Mouse (Mus musculus) stomach, embryonic 14.5 days (tissue): ENCODE measurements at regions not wholly inside any gene's neighbourhood (a gene's known extent, or its start where the extent isn't known, plus 50 kb on each side); places are given as distances from the start of the nearest gene placed in this dataset.

Source experiments
- ATAC-seq: fragments of 200-750 bp; cut with Nextera tagmentation; 2 replicates; pipeline ENCODE4 v1.8.0; 2017; ENCODE audit warnings: low read depth, moderate TSS enrichment; ENCODE audit not compliant: insufficient number of reproducible peaks, insufficient read depth, low FRiP score
- H3K27ac ChIP-seq: fragments of 300-500 bp; sonication (generic); 2 replicates; pipeline ENCODE4 v1.5.1; 2014; ENCODE audit warnings: mild to moderate bottlenecking, low read length, moderate library complexity, mixed read lengths
- H3K27me3 ChIP-seq: fragments of 300-500 bp; sonication (generic); 2 replicates; pipeline ENCODE4 v1.6.1; 2014; ENCODE audit warnings: low read length, control low read depth, mixed read lengths; ENCODE audit not compliant: control insufficient read depth, insufficient read depth
- H3K36me3 ChIP-seq: fragments of 300-500 bp; sonication (generic); 2 replicates; pipeline ENCODE4 v1.6.1; 2014; ENCODE audit warnings: mild to moderate bottlenecking, control low read depth, low read length, moderate library complexity, mixed read lengths; ENCODE audit not compliant: control insufficient read depth, insufficient read depth
- H3K4me1 ChIP-seq: fragments of 300-500 bp; sonication (generic); 2 replicates; pipeline ENCODE4 v1.6.1; 2014; ENCODE audit warnings: low read length, control low read depth, mixed read lengths; ENCODE audit not compliant: control insufficient read depth, insufficient read depth
- H3K4me2 ChIP-seq: fragments of 300-500 bp; sonication (generic); replicated peaks from 2 replicates; pipeline ENCODE4 v1.6.1; 2014; ENCODE audit warnings: low read depth, low read length, control low read depth
- H3K4me3 ChIP-seq: fragments of 300-500 bp; sonication (generic); 2 replicates; pipeline ENCODE4 v1.5.1; 2014; ENCODE audit warnings: low read depth, low read length, control low read depth
- H3K9ac ChIP-seq: fragments of 300-500 bp; sonication (generic); replicated peaks from 2 replicates; pipeline ENCODE4 v1.6.1; 2014; ENCODE audit warnings: low read depth, mild to moderate bottlenecking, control low read depth, low read length, moderate library complexity, mixed read lengths
- H3K9me3 ChIP-seq: fragments of 300-500 bp; sonication (generic); 2 replicates; pipeline ENCODE4 v1.6.1; 2016; ENCODE audit warnings: low read depth, low read length, control low read depth; ENCODE audit not compliant: control insufficient read depth
- WGBS: fragments of 180-500 bp; shearing (Covaris S2); extraction: QIAGEN DNeasy Blood & Tissue Kit; methylation state at CpG from one replicate; pipeline ENCODE4 v1.1.7; 2014; 5-methylcytosine and 5-hydroxymethylcytosine counted together

GRCm38 (mm10) chr6:127239529-127240471 is 87.8 kb upstream of the Ccnd2 start:
- no peaks in the 10 kb centered on the region for H3K27me3 ChIP-seq
- no peak overlapping the region for H3K4me3 ChIP-seq
- H3K36me3 ChIP-seq, result no peaks in the 10 kb centered on the region
- no peak overlapping the region for H3K9ac ChIP-seq
- H3K27ac ChIP-seq, result no peak overlapping the region
- ATAC-seq, result no peak
- no peaks in the 10 kb centered on the region for H3K9me3 ChIP-seq
- no peak overlapping the region for H3K4me2 ChIP-seq
- no peaks in the 10 kb centered on the region for H3K4me1 ChIP-seq
- WGBS, result 71% methylated on average over 12 of the region's 12 CpGs

- no peaks in the 10 kb centered on the region for H3K9me3 ChIP-seq
- H3K4me3 ChIP-seq, result no peak overlapping the region
- H3K4me1 ChIP-seq, result no peaks in the 10 kb centered on the region
- no peak overlapping the region for H3K9ac ChIP-seq
- ATAC-seq, result no peak
- no peaks in the 10 kb centered on the region for H3K27me3 ChIP-seq
- H3K4me2 ChIP-seq, result no peak overlapping the region
- no peak overlapping the region for H3K27ac ChIP-seq
- WGBS, result 90% methylated on average over 19 of the region's 19 CpGs
- no peaks in the 10 kb centered on the region for H3K36me3 ChIP-seq
These were observed 88.7 kb upstream of the Ccnd2 start for GRCm38 (mm10) chr6:127240472-127241375.

GRCm38 (mm10) chr6:127241693-127242425 is 89.9 kb upstream of the Ccnd2 start:
- ATAC-seq, result no peak
- Histone ChIP-seq H3K4me2 (no peak overlapping the region), H3K27ac (no peak overlapping the region), H3K4me1 (no peaks in the 10 kb centered on the region), H3K4me3 (no peak overlapping the region), H3K9me3 (no peaks in the 10 kb centered on the region), H3K27me3 (no peaks in the 10 kb centered on the region), H3K9ac (no peak overlapping the region), H3K36me3 (no peaks in the 10 kb centered on the region)
- WGBS, result 66% methylated on average over 14 of the region's 14 CpGs

GRCm38 (mm10) chr6:127243032-127243431 is 91.0 kb upstream of the Ccnd2 start:
- Histone ChIP-seq H3K27me3 (no peaks in the 10 kb centered on the region), H3K4me1 (0 out of 2 replicates have a peak, but pooled peaks cover 3% of the 10 kb centered on the region), H3K9ac (no peak overlapping the region), H3K9me3 (no peaks in the 10 kb centered on the region), H3K4me3 (no peak overlapping the region), H3K27ac (no peak overlapping the region), H3K4me2 (no peak overlapping the region), H3K36me3 (no peaks in the 10 kb centered on the region)
- WGBS, result 91% methylated on average over 2 of the region's 2 CpGs
- ATAC-seq, result no peak

GRCm38 (mm10) chr6:127245814-127246440 is 93.9 kb upstream of the Ccnd2 start:
- H3K36me3 ChIP-seq, result no peaks in the 10 kb centered on the region
- no peak overlapping the region for H3K4me3 ChIP-seq
- no peak overlapping the region for H3K27ac ChIP-seq
- no peaks in the 10 kb centered on the region for H3K9me3 ChIP-seq
- ATAC-seq, result peak; percentile 64; the same call in 1 of the 2 replicates
- peaks cover 10% of the 10 kb centered on the region; the same call in 1 of the 2 replicates for H3K4me1 ChIP-seq
- no peaks in the 10 kb centered on the region for H3K27me3 ChIP-seq
- H3K4me2 ChIP-seq, result no peak overlapping the region
- 72% methylated on average over 4 of the region's 4 CpGs for WGBS
- no peak overlapping the region for H3K9ac ChIP-seq

GRCm38 (mm10) chr6:127246730-127247129 is 94.7 kb upstream of the Ccnd2 start:
- Histone ChIP-seq H3K4me3 (no peak overlapping the region), H3K27me3 (no peaks in the 10 kb centered on the region), H3K4me1 (peaks cover 18% of the 10 kb centered on the region), H3K27ac (no peak overlapping the region), H3K4me2 (no peak overlapping the region), H3K9ac (no peak overlapping the region), H3K36me3 (no peaks in the 10 kb centered on the region), H3K9me3 (no peaks in the 10 kb centered on the region)
- no peak for ATAC-seq
- WGBS, result 74% methylated on average over 7 of the region's 7 CpGs

- Histone ChIP-seq H3K36me3 (no peaks in the 10 kb centered on the region), H3K9me3 (no peaks in the 10 kb centered on the region), H3K9ac (no peak overlapping the region), H3K4me2 (no peak overlapping the region), H3K27me3 (no peaks in the 10 kb centered on the region), H3K27ac (no peak overlapping the region), H3K4me3 (no peak overlapping the region), H3K4me1 (peaks cover 24% of the 10 kb centered on the region)
- ATAC-seq, result no peak
- 46% methylated on average over 5 of the region's 5 CpGs for WGBS
These were observed 95.3 kb upstream of the Ccnd2 start for GRCm38 (mm10) chr6:127247343-127247742.
